Comparison of ENCODE assay signal across 8 mouse cellular contexts in the genomic region with DNA sequence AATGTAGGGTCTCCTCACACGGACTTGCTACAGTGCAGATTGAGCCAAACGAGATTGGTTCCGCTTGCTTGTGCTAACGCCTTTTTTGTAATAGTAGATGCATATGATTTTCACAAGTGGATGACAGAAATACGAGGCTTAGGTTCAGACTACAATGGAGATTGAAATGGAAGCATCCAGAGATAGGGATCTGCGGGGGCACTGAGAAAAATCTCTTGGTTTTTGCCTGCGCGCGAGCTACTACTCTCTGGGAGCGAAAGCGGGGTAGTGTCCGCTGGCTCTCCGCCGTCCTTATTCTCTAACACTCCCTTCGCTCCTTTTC. TPM values are rescaled to one million over a fixed set of nuclear protein-coding genes. Genes with fewer than 3 reads are reported as not detected.
DNase-seq lines count a peak whose midpoint lies in the region; ATAC-seq and TF ChIP-seq lines count a peak whose summit lies in the region.

No protein-coding gene starts in this region.

- peak overlapping the region; percentile 97 for H3K9ac ChIP-seq in liver, embryonic 15.5 days

- DNase-seq in frontal cortex, postnatal 25 days (ENCODE audit: low spot score in 2 of 2), result no peak
- DNase-seq in thymus, adult 2 months, result no peak
- DNase-seq in thymus, postnatal 36 days, result no peak
- no peak for DNase-seq in Muller cell, postnatal 12 days (ENCODE audit: inconsistent ontology term)
- no peak for DNase-seq in urinary bladder, postnatal 4 days (ENCODE audit: low spot score in 2 of 2)
- no peak for DNase-seq in right cerebral cortex, adult 18-20 months

- peaks cover 21% of the 10 kb centered on the region for H3K4me1 ChIP-seq in thymus, adult 2 months (replicated peaks; ENCODE audit: control insufficient read depth, insufficient read depth, low read length)
- H3K4me1 ChIP-seq in liver, embryonic 15.5 days (replicated peaks), result peaks cover 44% of the 10 kb centered on the region

- peak overlapping the region; percentile 96 for H3K4me3 ChIP-seq in thymus, adult 2 months (ENCODE audit: control insufficient read depth, insufficient read depth, low read length)
- peak overlapping the region; percentile 94 for H3K4me3 ChIP-seq in liver, embryonic 15.5 days (replicated peaks)

- H3K36me3 ChIP-seq in thymus, adult 2 months (ENCODE audit: control insufficient read depth, insufficient read depth, low read length), result peaks cover 30% of the 10 kb centered on the region
- H3K36me3 ChIP-seq in liver, embryonic 15.5 days (replicated peaks), result peaks cover 31% of the 10 kb centered on the region

- H3K9me3 ChIP-seq in liver, embryonic 15.5 days (replicated peaks), result no peaks in the 10 kb centered on the region

- TF ChIP-seq POLR2A in thymus, adult 2 months (IDR thresholded peaks at IDR 0.05; ENCODE audit: control insufficient read depth, extremely low read depth, insufficient read depth, low read length, poor library complexity), result no peak

- TF ChIP-seq CTCF in thymus, adult 2 months (IDR thresholded peaks at IDR 0.05; ENCODE audit: borderline replicate concordance, control insufficient read depth, extremely low read depth, insufficient read depth, low read length, poor library complexity), result no peak

- H3K27ac ChIP-seq in thymus, adult 2 months (ENCODE audit: control insufficient read depth, insufficient read depth, low read length), result no peak overlapping the region
- peak overlapping the region; percentile 76 for H3K27ac ChIP-seq in liver, embryonic 15.5 days (replicated peaks)

- 0 out of 2 replicates have a peak, but pooled peaks have one; percentile 4 for ATAC-seq in frontal cortex, adult (ENCODE audit: low TSS enrichment)
- ATAC-seq in liver, embryonic 15.5 days (ENCODE audit: insufficient read depth), result no peak

- no peaks in the 10 kb centered on the region for H3K27me3 ChIP-seq in thymus, adult 2 months (ENCODE audit: control insufficient read depth, insufficient read depth, low read length)
- H3K27me3 ChIP-seq in liver, embryonic 15.5 days, result peaks cover 28% of the 10 kb centered on the region

- 7% methylated on average over 15 of the region's 15 CpGs for WGBS in thymus, adult 2 months
- 5% methylated on average over 15 of the region's 15 CpGs for WGBS in liver, embryonic 15.5 days (ENCODE audit: insufficient replicate concordance)

- peak overlapping the region; percentile 87 for H3K4me2 ChIP-seq in liver, embryonic 15.5 days

RNA-seq across cellular contexts. Expression of gene Rpl19, which starts 0.3 kb away (rescaled TPM):
- 1,012 and 1,033 TPM in 2 replicates for polyA plus RNA-seq in thymus, adult 2 months (2012; rRNA removed)
- 535 and 549 TPM in 2 replicates for polyA plus RNA-seq in liver, embryonic 15.5 days (2015; fragmentation: Nextera tagmentation; extraction: Ambion mirVana)

RNA-seq across cellular contexts. Expression of gene Cacnb1, which starts 3.4 kb away (rescaled TPM):
- polyA plus RNA-seq in thymus, adult 2 months (2012; rRNA removed), result 27.1 and 32.9 TPM in 2 replicates
- 1.1 and 1.6 TPM in 2 replicates for polyA plus RNA-seq in liver, embryonic 15.5 days (2015; fragmentation: Nextera tagmentation; extraction: Ambion mirVana)

RNA-seq across cellular contexts. Expression of gene Stac2, which starts 27.1 kb away (rescaled TPM):
- 0.50 and 0.55 TPM in 2 replicates for polyA plus RNA-seq in thymus, adult 2 months (2012; rRNA removed)
- polyA plus RNA-seq in liver, embryonic 15.5 days (2015; fragmentation: Nextera tagmentation; extraction: Ambion mirVana), result 0.06 TPM in 1 of 2 replicates, not detected in the other

RNA-seq across cellular contexts. Expression of gene Arl5c, which starts 30.2 kb away (rescaled TPM):
- polyA plus RNA-seq in thymus, adult 2 months (2012; rRNA removed), result 181 and 217 TPM in 2 replicates
- 7.4 and 8.3 TPM in 2 replicates for polyA plus RNA-seq in liver, embryonic 15.5 days (2015; fragmentation: Nextera tagmentation; extraction: Ambion mirVana)

RNA-seq across cellular contexts. Expression of gene Plxdc1, which starts 40.0 kb away (rescaled TPM):
- 77.5 and 94.1 TPM in 2 replicates for polyA plus RNA-seq in thymus, adult 2 months (2012; rRNA removed)
- 0.74 and 0.75 TPM in 2 replicates for polyA plus RNA-seq in liver, embryonic 15.5 days (2015; fragmentation: Nextera tagmentation; extraction: Ambion mirVana)

Comparison
In these comparisons a context has a peak if more than half of its experiments do, and no peak if none do; other contexts are left out.
1. RNA of gene Cacnb1, which starts 3.4 kb away (polyA plus RNA-seq): 27.1 to 32.9 TPM in thymus, adult 2 months; 1.1 to 1.6 TPM in liver, embryonic 15.5 days; every median in the first group is over 10 times any median in the second.